In genomic region chr10:71117766-71118165, GRCm38 (mm10) we compare ENCODE assay signal across 11 mouse cellular contexts.
"Had no signal": no experiment of that assay in that cellular context is flagged by ENCODE, and none has a peak within 500 bp of the region (broad histone marks: within the 10 kb centered on the region; RNA-seq: fewer than 3 reads in every experiment).

No protein-coding gene starts in this region.

- H3K4me1 ChIP-seq: liver, embryonic 12.5 days; midbrain, embryonic 13.5 days had no signal

- H3K9ac ChIP-seq: liver, embryonic 12.5 days; lung, embryonic 14.5 days; midbrain, embryonic 13.5 days; stomach, embryonic 15.5 days had no signal

- H3K36me3 ChIP-seq: liver, embryonic 12.5 days; midbrain, embryonic 13.5 days; stomach, embryonic 15.5 days had no signal

- H3K27me3 ChIP-seq: liver, embryonic 12.5 days; midbrain, embryonic 13.5 days; stomach, embryonic 15.5 days had no signal

- H3K9me3 ChIP-seq: liver, embryonic 12.5 days; midbrain, embryonic 13.5 days; stomach, embryonic 15.5 days had no signal

- H3K27ac ChIP-seq: layer of hippocampus, adult 2 months; liver, embryonic 12.5 days; midbrain, embryonic 13.5 days; stomach, embryonic 15.5 days had no signal

- ATAC-seq: hindbrain, embryonic 16.5 days; inflammation-experienced regulatory T-cells, adult 6 months; intestine, postnatal 0 days; liver, embryonic 12.5 days; midbrain, embryonic 13.5 days had no signal

- H3K4me3 ChIP-seq: layer of hippocampus, adult 2 months; liver, embryonic 12.5 days; midbrain, embryonic 13.5 days; stomach, embryonic 15.5 days had no signal

- H3K4me2 ChIP-seq: liver, embryonic 12.5 days; lung, embryonic 14.5 days; midbrain, embryonic 13.5 days; stomach, embryonic 15.5 days had no signal

- DNase-seq: left cerebral cortex, postnatal 4 days; lung, embryonic 14.5 days; lung, postnatal 10 days; right cerebral cortex, postnatal 14 days had no signal
